Mouse (Mus musculus): ENCODE results near the gene Foxo1.

Gene Foxo1

DNA sequence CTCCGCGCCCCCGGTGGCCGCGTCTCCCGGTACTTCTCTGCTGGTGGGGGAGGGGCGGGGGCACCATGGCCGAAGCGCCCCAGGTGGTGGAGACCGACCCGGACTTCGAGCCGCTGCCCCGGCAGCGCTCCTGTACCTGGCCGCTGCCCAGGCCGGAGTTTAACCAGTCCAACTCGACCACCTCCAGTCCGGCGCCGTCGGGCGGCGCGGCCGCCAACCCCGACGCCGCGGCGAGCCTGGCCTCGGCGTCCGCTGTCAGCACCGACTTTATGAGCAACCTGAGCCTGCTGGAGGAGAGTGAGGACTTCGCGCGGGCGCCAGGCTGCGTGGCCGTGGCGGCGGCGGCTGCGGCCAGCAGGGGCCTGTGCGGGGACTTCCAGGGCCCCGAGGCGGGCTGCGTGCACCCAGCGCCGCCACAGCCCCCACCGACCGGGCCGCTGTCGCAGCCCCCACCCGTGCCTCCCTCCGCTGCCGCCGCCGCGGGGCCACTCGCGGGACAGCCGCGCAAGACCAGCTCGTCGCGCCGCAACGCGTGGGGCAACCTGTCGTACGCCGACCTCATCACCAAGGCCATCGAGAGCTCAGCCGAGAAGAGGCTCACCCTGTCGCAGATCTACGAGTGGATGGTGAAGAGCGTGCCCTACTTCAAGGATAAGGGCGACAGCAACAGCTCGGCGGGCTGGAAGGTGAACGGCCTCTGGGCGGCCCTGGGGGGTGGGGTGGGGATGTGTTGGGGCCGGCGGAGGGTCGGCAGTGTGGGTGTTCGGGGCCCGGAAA lies 789 bp downstream of the Foxo1 start:
- DNase-seq = peak; percentile 83

DNA sequence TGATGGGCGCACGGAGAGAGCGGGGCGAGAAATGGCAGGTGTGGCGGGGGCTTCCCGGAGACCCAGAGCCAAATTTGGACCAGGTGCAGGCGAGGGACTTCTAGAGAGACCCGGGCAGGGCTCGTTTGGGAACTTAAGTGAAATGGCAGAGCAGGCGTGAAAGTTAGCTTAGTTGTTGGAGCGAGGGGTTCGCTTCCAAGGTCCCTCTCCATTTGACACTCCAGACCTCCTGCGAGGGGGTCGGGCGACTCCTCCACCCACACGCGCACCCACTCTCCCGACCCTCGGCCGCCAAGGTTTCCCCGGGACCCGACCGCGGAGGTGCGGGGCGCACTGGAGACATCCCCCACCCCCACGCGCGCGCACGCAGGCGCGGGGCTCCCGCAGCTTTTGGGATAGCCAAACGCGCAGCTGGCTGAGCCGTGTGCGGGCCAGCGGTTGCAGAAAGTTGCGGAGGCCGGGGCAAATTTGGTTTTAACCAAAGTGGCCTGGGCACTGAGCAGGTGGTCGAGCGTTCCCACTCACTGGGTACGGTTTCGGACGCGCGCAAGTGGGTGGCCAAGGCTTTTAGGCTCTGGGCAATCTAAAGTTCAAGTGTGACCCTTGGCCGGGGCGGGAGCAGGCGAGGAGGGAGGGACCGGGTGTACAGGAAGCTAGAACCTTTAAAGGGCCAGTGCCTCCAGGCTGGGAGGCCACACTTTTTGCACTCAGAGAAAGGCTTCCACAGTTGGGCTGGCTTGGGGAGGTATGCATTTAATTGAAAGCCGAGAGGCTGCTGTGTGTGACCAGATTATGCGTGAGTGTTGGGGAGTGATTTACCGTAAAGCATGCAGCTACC lies 1.6 kb downstream of the Foxo1 start:
- DNase-seq = peak; percentile 87

DNA sequence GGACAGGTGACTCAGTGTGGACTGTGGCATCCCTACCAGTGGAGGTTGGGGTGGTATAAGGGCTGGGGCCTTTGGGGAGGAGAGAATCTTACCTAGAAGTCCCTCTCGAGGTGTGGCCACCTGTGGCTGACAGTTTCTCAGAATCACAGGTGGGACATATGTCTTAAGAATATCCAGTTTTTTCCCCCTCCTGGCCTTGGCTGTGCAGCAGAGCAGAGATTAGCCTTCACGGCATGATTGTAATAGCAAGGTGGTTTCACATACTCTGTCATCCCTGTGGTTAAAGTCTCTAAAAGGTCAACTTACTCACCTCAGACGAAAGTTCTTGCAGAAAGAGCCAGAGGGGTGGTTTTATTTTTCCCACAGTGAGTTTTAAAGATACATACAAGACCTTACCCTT lies 2.4 kb downstream of the Foxo1 start:
- no peak for DNase-seq

DNA sequence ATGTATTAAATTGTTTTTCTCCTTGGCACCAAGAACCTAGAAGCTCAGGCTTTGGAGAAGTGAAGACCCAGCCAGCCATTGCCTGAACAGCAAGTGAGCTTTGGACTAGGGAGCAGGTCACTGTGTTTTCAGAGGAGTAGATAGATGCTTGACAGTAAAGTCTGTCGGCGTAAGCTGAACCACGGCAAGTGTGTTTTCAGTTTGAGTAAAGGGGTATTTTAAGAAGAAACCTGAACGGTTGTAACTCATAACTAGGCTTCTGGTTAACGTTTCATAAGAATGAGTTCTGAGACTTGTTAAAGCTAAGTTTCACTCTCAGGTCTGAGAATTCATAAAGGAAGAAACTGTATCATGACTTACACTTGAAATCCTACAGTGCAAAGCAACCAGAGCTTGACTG lies 3.2 kb downstream of the Foxo1 start:
- no peak for DNase-seq

- DNase-seq = no peak
Observed at GRCm38 (mm10) chr3:52272376-52272865, 4.3 kb downstream of the Foxo1 start.

DNA sequence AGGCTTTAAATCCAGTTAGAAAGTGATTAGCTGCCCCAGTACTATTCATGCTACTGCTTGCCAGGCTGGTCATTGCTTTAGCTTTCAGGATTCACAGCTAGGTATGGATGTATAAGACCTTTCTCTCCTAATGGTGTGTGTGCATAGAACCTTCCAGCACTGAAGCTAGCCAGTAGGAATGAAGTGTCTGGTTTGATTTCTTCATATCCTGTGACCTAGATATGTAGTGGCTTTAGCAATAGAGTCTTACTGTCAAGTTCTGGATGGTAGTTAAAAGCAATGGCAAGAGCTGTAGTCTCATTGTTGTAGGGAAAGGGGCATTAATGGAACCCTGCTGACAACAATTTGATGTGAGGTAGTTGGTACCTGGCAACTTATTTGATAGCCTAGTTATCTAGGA lies 6.3 kb downstream of the Foxo1 start:
- no peak for DNase-seq

DNA sequence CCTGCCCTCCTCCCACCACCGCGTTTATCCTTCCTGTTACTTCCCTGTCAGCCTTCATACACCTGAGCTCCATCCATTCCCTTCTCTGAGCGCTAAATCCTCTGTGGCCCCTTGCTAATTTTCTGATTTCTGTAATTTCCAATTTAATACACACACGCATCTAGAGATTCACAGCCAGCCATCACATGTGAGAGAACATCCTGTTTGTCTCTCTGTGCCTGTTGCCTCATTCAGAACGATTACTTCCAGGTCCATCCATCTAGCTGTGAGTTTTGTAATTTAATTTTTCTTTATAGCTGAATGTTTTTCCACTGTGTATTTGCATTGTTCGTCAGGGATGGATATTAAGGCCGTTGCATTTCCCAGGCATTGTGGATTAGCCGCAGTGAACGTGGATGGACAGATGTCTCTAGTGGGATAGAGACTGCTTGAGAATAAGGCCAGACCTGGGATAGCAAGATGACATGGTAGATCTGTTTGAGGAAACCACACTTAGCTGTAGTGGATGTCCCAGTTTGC lies 7.0 kb downstream of the Foxo1 start:
- DNase-seq = no peak

DNA sequence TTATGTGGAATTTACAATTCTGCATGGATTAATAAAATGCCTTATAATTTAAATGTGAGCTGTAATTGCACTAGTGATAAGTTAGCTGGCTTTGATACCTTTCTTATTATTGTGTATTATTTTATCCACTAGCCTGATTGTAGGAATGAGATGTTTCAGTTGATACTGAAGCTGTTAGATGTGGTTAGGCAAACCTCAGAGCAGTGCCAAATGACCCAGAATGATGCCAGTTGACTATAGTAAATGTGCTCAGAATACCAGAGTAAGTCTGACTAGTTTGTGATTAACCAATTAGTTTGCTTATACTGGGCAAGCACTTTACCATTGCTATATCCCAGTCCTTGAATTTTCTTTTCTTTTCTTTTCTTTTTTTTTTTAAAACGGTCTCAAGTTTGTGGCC lies 12.5 kb downstream of the Foxo1 start:
- no peak for DNase-seq

DNA sequence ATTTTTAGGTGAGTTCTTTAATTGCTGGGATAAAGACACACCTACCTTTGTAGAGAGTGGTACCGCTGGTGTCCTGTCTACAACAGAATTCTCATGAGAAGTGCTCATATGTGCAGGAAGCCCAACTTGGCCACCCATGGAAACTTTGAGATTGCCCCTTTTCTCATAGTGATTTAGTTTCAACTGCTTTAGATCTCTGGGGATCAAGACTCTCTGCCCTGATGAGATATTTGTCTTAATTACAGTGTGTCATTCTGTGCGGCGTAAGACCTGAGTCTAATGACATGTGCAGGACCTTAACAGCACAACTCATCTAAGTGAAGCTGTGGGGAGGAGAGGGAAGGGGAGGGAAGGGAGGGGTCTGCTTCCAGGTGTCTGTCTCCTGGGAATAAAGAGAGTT lies 13.7 kb downstream of the Foxo1 start:
- DNase-seq = no peak

DNA sequence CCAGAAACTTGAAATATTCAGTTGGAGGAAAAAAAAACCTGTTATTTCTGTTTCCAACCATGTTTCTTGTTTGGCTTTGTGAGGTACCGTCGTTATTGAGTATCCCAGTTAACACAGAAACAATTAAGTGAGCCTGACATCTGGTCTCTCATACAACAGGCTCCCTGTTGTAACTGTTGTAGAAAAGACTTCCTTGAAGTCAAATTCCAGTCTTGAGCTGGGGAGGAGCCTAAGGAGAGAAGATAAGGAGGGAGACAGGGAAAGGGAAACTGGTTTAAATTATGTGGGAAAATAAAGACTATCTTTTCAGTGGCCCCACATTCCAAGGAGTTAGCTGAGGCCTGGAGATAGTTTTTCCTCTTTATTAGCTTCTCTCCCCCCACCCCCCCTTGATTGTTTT lies 14.2 kb downstream of the Foxo1 start:
- DNase-seq = no peak

DNA sequence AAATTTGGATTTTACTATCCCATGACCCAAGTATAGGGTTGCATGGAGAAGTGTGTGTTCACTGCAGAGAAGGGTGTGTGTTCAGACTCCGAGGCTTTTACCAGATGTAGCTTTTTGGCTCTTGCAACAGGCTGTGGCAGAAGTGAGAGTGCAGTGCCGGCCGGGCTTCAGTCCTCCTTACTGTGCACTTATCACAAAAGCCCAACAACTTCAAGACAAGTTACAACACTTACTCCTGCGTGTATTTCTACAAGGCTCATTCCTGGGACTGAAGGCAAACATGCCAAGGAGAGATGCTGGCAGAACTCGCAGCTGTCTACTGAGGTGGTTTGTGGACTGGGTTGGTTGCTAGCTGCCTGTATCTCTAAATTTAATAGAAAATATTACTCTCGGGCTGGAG lies 15.4 kb downstream of the Foxo1 start:
- no peak for DNase-seq

- no peak for DNase-seq
Observed at GRCm38 (mm10) chr3:52290811-52291210, 22.7 kb downstream of the Foxo1 start.

DNA sequence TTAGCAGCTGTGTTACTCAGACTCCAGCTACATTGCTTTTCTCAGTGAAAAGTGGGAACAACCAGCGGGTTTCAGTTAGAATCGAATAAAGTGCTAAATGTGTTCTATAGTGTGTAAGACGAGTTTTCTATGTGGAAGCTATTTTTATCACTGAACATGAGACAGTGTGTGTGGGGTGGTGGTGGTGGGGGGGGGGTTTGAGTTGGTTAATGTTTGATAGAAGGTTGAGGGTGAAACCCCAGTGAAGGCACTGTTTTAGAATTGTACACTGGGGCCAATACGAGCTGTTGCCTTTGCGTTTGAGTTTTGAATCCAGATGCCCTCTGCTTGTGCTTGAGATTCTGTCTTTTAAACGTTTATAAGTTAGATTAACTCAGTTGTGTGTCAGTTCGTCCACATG lies 24.4 kb downstream of the Foxo1 start:
- DNase-seq = no peak

DNA sequence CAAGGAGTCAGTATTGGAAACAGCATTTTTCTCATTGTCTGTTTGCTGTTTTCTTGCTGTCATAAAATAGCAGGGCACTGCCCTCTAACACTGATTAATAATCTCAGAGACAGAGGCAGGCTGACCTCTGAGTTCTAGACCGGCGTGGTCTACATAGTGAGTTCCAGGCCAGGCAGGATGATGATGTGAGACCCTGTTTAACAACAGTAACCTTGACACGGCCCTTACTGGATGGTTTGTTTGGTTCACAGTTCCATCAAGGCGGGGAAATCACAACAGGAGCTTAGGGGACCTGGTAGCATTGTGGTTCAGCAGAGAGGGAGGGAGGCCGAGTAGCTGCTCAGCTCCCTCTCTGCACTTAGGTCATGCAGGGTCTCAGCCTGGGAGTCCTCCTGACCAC lies 25.8 kb downstream of the Foxo1 start:
- no peak for DNase-seq

- no peak for DNase-seq
Observed at GRCm38 (mm10) chr3:52295688-52296087, 27.6 kb downstream of the Foxo1 start.

DNA sequence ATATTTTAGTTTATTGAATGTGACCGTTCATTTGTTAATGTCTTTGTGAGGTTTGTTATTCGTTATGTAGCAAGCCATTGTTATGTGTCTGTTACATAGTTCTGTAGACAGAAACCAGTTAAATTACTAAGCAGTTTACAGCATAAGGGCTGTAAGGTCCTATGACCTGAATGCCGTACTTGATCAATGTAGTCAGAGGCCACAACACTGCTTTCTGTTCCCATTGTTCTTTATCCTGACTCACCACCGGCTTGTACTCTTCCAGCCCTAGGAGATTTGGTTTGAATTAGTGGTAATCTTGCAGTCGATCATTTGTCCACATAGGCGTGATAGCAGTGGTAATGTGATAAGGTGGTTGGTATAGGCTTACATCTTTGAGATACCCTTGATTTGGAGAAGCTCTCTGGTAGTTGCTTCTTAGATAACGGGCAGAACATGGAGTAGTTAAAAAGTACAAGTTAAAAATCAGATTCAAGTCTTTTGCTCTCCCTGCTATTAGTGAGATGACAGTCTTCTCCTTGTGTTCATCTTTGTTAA lies 28.2 kb downstream of the Foxo1 start:
- no peak for DNase-seq

- no peak for DNase-seq
Observed at GRCm38 (mm10) chr3:52297291-52298018, 29.3 kb downstream of the Foxo1 start.

- DNase-seq = no peak
Observed at GRCm38 (mm10) chr3:52298683-52299082, 30.5 kb downstream of the Foxo1 start.

DNA sequence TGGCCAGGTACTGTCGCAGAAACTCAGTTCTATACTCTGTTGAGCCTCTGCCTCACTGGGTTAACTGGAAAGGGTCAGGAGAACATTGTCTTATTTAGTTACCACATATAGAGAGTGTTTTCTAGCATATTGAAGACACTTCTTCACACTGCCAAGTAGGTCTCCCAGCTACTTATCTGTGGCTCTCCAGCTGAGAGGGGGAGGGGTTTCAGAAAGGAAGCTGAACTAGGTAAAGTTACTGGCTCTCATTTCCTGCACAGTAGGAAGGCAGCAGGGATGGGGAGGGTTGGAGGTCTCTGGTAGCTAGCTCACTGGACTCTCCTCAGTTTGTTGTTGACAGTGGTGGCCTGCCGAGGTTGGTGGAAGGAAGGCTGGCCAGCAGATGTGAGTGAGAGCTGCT lies 31.2 kb downstream of the Foxo1 start:
- DNase-seq = peak; percentile 48

GRCm38 (mm10) chr3:52300517-52300916 lies 32.4 kb downstream of the Foxo1 start:
- DNase-seq = no peak

GRCm38 (mm10) chr3:52303301-52303700 lies 35.2 kb downstream of the Foxo1 start:
- no peak for DNase-seq

- DNase-seq = no peak
Observed at GRCm38 (mm10) chr3:52308586-52309321, 40.6 kb downstream of the Foxo1 start.
